Mouse (Mus musculus): ENCODE data around the gene Col11a2. TPM values are rescaled to one million over a fixed set of nuclear protein-coding genes. Genes with fewer than 3 reads are reported as not detected.

Gene Col11a2
- total and polyA plus RNA-seq, 3 experiments = 0.89 to 1.8 (median 0.98) TPM

GRCm38 (mm10) chr17:34032174-34032632 is 7.0 kb upstream of the Col11a2 start:
- H3K4me1 ChIP-seq (ENCODE audit: control insufficient read depth, insufficient read depth, low read length) = peaks cover 17% of the 10 kb centered on the region
- peak overlapping the region; percentile 92 for H3K4me3 ChIP-seq
- no peaks in the 10 kb centered on the region for H3K27me3 ChIP-seq (ENCODE audit: control insufficient read depth, insufficient read depth, low read length)
- under 1% methylated on average over 40 of the region's 48 CpGs for WGBS
- peak in 1 of 2 experiments; percentile 85 for DNase-seq
- TF ChIP-seq POLR2A (IDR thresholded peaks at IDR 0.05; ENCODE audit: insufficient read depth, low read depth, low read length) (no peak), EP300 (IDR thresholded peaks at IDR 0.05; ENCODE audit: insufficient read depth, low read depth, low read length) (no peak), CTCF (IDR thresholded peaks at IDR 0.05) (no peak)
- peaks cover 2% of the 10 kb centered on the region; the same call in 1 of the 2 replicates for H3K36me3 ChIP-seq (ENCODE audit: control insufficient read depth, insufficient read depth, low read length)
- peak overlapping the region; percentile 99 for H3K27ac ChIP-seq
- intact Hi-C loops (cut with DNase I) = loop anchor here (5.0 kb wide), 2 partner anchors 85 to 185 kb away; partner anchors contain the start of gene H2-DMa
- H3K79me2 ChIP-seq (replicated peaks; ENCODE audit: control insufficient read depth, insufficient read depth, low read length) = 0 out of 2 replicates have a peak, but pooled peaks cover 2% of the 10 kb centered on the region
- peak overlapping the region; percentile 95 for H3K9ac ChIP-seq (ENCODE audit: low read depth, low read length)

DNA sequence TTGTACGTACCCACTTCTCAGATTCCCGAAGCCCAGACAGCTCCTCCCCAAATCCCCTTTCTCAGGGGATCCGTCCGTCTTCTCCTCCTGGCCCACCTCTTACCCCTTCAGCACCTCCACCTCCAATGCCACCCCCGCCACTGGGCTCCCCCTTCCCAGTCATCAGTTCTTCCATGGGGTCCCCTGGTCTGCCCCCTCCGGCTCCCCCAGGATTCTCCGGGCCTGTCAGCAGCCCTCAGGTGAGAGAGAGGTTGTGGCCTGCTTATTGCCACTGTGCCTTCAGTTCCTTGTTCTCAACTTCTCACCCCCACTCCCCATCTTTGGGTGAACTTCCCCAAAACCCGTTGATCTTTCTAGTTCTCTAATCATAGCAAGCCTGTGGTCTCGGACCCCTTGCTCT is 6.4 kb upstream of the Col11a2 start:
- WGBS = 57% methylated on average over 9 of the region's 9 CpGs
- Histone ChIP-seq H3K4me1 (ENCODE audit: control insufficient read depth, insufficient read depth, low read length) (peaks cover 15% of the 10 kb centered on the region), H3K36me3 (ENCODE audit: control insufficient read depth, insufficient read depth, low read length) (peaks cover 2% of the 10 kb centered on the region; the same call in 1 of the 2 replicates), H3K9ac (ENCODE audit: low read depth, low read length) (peak overlapping the region; percentile 95), H3K4me3 (peak overlapping the region; percentile 92), H3K27ac (peak overlapping the region; percentile 99), H3K79me2 (replicated peaks; ENCODE audit: control insufficient read depth, insufficient read depth, low read length) (0 out of 2 replicates have a peak, but pooled peaks cover 2% of the 10 kb centered on the region), H3K27me3 (ENCODE audit: control insufficient read depth, insufficient read depth, low read length) (no peaks in the 10 kb centered on the region)
- intact Hi-C loops (cut with DNase I) = loop anchor here (5.0 kb wide), 2 partner anchors 84 to 184 kb away; partner anchors contain the start of gene H2-DMa
- no peak for TF ChIP-seq POLR2A (IDR thresholded peaks at IDR 0.05; ENCODE audit: insufficient read depth, low read depth, low read length)
- TF ChIP-seq EP300 (IDR thresholded peaks at IDR 0.05; ENCODE audit: insufficient read depth, low read depth, low read length) = no peak
- TF ChIP-seq CTCF (IDR thresholded peaks at IDR 0.05) = no peak
- peak in 1 of 2 experiments; percentile 44 for DNase-seq

GRCm38 (mm10) chr17:34033441-34033840 is 5.8 kb upstream of the Col11a2 start:
- H3K9ac ChIP-seq (ENCODE audit: low read depth, low read length) = no peak overlapping the region
- H3K27ac ChIP-seq = no peak overlapping the region
- no peak overlapping the region for H3K4me3 ChIP-seq

DNA sequence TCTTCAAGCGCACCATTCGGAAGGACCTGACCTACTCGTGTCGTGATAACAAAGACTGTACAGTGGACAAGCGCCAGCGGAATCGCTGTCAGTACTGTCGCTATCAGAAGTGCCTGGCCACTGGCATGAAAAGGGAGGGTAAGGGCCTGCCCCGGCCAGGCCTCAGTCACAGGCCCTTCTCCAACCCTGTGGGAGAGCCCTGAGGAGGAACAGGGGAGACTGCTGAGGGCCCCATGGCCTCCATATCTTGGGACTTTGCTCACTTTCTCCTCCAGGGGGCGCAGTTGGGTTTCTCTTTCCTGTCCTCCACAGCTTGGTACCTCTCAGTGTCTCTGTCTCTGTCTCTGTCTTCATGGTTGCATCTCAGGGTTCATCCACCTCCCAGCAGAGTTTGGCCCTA is 5.2 kb upstream of the Col11a2 start:
- WGBS = 58% methylated on average over 10 of the region's 10 CpGs
- Histone ChIP-seq H3K4me1 (ENCODE audit: control insufficient read depth, insufficient read depth, low read length) (peaks cover 13% of the 10 kb centered on the region), H3K4me3 (no peak overlapping the region), H3K27me3 (ENCODE audit: control insufficient read depth, insufficient read depth, low read length) (no peaks in the 10 kb centered on the region), H3K36me3 (ENCODE audit: control insufficient read depth, insufficient read depth, low read length) (peaks cover 2% of the 10 kb centered on the region; the same call in 1 of the 2 replicates), H3K27ac (no peak overlapping the region), H3K9ac (ENCODE audit: low read depth, low read length) (no peak overlapping the region), H3K79me2 (replicated peaks; ENCODE audit: control insufficient read depth, insufficient read depth, low read length) (0 out of 2 replicates have a peak, but pooled peaks cover 2% of the 10 kb centered on the region)
- intact Hi-C loops (cut with DNase I) = loop anchor here (5.0 kb wide), 2 partner anchors 83 to 183 kb away; partner anchors contain the start of gene H2-DMa
- peak; percentile 68 to 81 for DNase-seq
- TF ChIP-seq EP300 (IDR thresholded peaks at IDR 0.05; ENCODE audit: insufficient read depth, low read depth, low read length) = peak; percentile 55; the same call in 1 of the 2 replicates
- TF ChIP-seq POLR2A (IDR thresholded peaks at IDR 0.05; ENCODE audit: insufficient read depth, low read depth, low read length) = no peak
- TF ChIP-seq CTCF (IDR thresholded peaks at IDR 0.05) = peak; percentile 82

More at GRCm38 (mm10) chr17:34033441-34033840, 5.8 kb upstream of the Col11a2 start:
- Histone ChIP-seq H3K36me3 (ENCODE audit: control insufficient read depth, insufficient read depth, low read length) (peaks cover 2% of the 10 kb centered on the region; the same call in 1 of the 2 replicates), H3K27me3 (ENCODE audit: control insufficient read depth, insufficient read depth, low read length) (no peaks in the 10 kb centered on the region), H3K4me1 (ENCODE audit: control insufficient read depth, insufficient read depth, low read length) (peaks cover 15% of the 10 kb centered on the region), H3K79me2 (replicated peaks; ENCODE audit: control insufficient read depth, insufficient read depth, low read length) (0 out of 2 replicates have a peak, but pooled peaks cover 2% of the 10 kb centered on the region)
- DNase-seq = peak in 1 of 2 experiments; percentile 30
- intact Hi-C loops (cut with DNase I) = loop anchor here (5.0 kb wide), 2 partner anchors 84 to 184 kb away; partner anchors contain the start of gene H2-DMa
- 93% methylated on average over 9 of the region's 9 CpGs for WGBS
- TF ChIP-seq CTCF (IDR thresholded peaks at IDR 0.05) = no peak
- no peak for TF ChIP-seq POLR2A (IDR thresholded peaks at IDR 0.05; ENCODE audit: insufficient read depth, low read depth, low read length)
- TF ChIP-seq EP300 (IDR thresholded peaks at IDR 0.05; ENCODE audit: insufficient read depth, low read depth, low read length) = no peak

- Histone ChIP-seq H3K36me3 (ENCODE audit: control insufficient read depth, insufficient read depth, low read length) (no peaks in the 10 kb centered on the region; the same call in 1 of the 2 replicates), H3K27me3 (ENCODE audit: control insufficient read depth, insufficient read depth, low read length) (no peaks in the 10 kb centered on the region), H3K4me1 (ENCODE audit: control insufficient read depth, insufficient read depth, low read length) (peaks cover 10% of the 10 kb centered on the region), H3K79me2 (replicated peaks; ENCODE audit: control insufficient read depth, insufficient read depth, low read length) (0 out of 2 replicates have a peak, but pooled peaks cover 2% of the 10 kb centered on the region), H3K27ac (no peak overlapping the region), H3K9ac (ENCODE audit: low read depth, low read length) (no peak overlapping the region), H3K4me3 (no peak overlapping the region)
- DNase-seq = no peak
- intact Hi-C loops (cut with DNase I) = no loop called here
- no peak for TF ChIP-seq POLR2A (IDR thresholded peaks at IDR 0.05; ENCODE audit: insufficient read depth, low read depth, low read length)
- no peak for TF ChIP-seq CTCF (IDR thresholded peaks at IDR 0.05)
- TF ChIP-seq EP300 (IDR thresholded peaks at IDR 0.05; ENCODE audit: insufficient read depth, low read depth, low read length) = no peak
- WGBS = 93% methylated on average over 9 of the region's 9 CpGs
Observed at GRCm38 (mm10) chr17:34035517-34035916, 3.7 kb upstream of the Col11a2 start.

- Histone ChIP-seq H3K4me3 (no peak overlapping the region), H3K27me3 (ENCODE audit: control insufficient read depth, insufficient read depth, low read length) (no peaks in the 10 kb centered on the region), H3K9ac (ENCODE audit: low read depth, low read length) (no peak overlapping the region), H3K36me3 (ENCODE audit: control insufficient read depth, insufficient read depth, low read length) (no peaks in the 10 kb centered on the region; the same call in 1 of the 2 replicates), H3K79me2 (replicated peaks; ENCODE audit: control insufficient read depth, insufficient read depth, low read length) (no peaks in the 10 kb centered on the region), H3K4me1 (ENCODE audit: control insufficient read depth, insufficient read depth, low read length) (peaks cover 7% of the 10 kb centered on the region), H3K27ac (no peak overlapping the region)
- peak; percentile 35 to 40 for DNase-seq
- no peak for TF ChIP-seq EP300 (IDR thresholded peaks at IDR 0.05; ENCODE audit: insufficient read depth, low read depth, low read length)
- no peak for TF ChIP-seq CTCF (IDR thresholded peaks at IDR 0.05)
- TF ChIP-seq POLR2A (IDR thresholded peaks at IDR 0.05; ENCODE audit: insufficient read depth, low read depth, low read length) = no peak
- intact Hi-C loops (cut with DNase I) = no loop called here
- WGBS = 71% methylated on average over 10 of the region's 10 CpGs
Observed at GRCm38 (mm10) chr17:34036647-34037046, 2.6 kb upstream of the Col11a2 start.
